Mouse (Mus musculus): ENCODE results near the gene Vps53. TPM values are rescaled to one million over a fixed set of nuclear protein-coding genes. Genes with fewer than 3 reads are reported as not detected.

Vps53 gene
- polyA plus RNA-seq, 1 experiment from 2014 or later = 39.2 TPM

GRCm38 (mm10) chr11:76037581-76038294 is 141.7 kb downstream of the Vps53 start:
- H3K4me3 ChIP-seq (ENCODE audit: low read depth, low read length) = no peak overlapping the region
- 48% methylated on average over 6 of the region's 6 CpGs for WGBS
- no peak for ATAC-seq (ENCODE audit: insufficient number of reproducible peaks, insufficient read depth, low FRiP score, low read depth)
- H3K9me3 ChIP-seq (ENCODE audit: control insufficient read depth, low read depth, low read length) = no peaks in the 10 kb centered on the region
- no peak overlapping the region for H3K9ac ChIP-seq (replicated peaks; ENCODE audit: low read depth, low read length)
- H3K36me3 ChIP-seq (ENCODE audit: control insufficient read depth, insufficient read depth, low read length) = no peaks in the 10 kb centered on the region
- peaks cover 9% of the 10 kb centered on the region; the same call in 1 of the 2 replicates for H3K4me1 ChIP-seq (ENCODE audit: control insufficient read depth, insufficient read depth, low read length)
- H3K27me3 ChIP-seq (ENCODE audit: control insufficient read depth, insufficient read depth, low read length) = no peaks in the 10 kb centered on the region
- H3K27ac ChIP-seq (ENCODE audit: low read length) = no peak overlapping the region
- H3K4me2 ChIP-seq (replicated peaks; ENCODE audit: low read depth, low read length) = no peak overlapping the region

GRCm38 (mm10) chr11:76035182-76035581 is 144.3 kb downstream of the Vps53 start:
- Histone ChIP-seq H3K4me2 (replicated peaks; ENCODE audit: low read depth, low read length) (no peak overlapping the region), H3K9me3 (ENCODE audit: control insufficient read depth, low read depth, low read length) (no peaks in the 10 kb centered on the region), H3K36me3 (ENCODE audit: control insufficient read depth, insufficient read depth, low read length) (no peaks in the 10 kb centered on the region), H3K27me3 (ENCODE audit: control insufficient read depth, insufficient read depth, low read length) (no peaks in the 10 kb centered on the region), H3K9ac (replicated peaks; ENCODE audit: low read depth, low read length) (no peak overlapping the region), H3K4me3 (ENCODE audit: low read depth, low read length) (no peak overlapping the region), H3K27ac (ENCODE audit: low read length) (no peak overlapping the region), H3K4me1 (ENCODE audit: control insufficient read depth, insufficient read depth, low read length) (no peaks in the 10 kb centered on the region)
- 85% methylated on average over 8 of the region's 8 CpGs for WGBS
- ATAC-seq (ENCODE audit: insufficient number of reproducible peaks, insufficient read depth, low FRiP score, low read depth) = no peak

- H3K4me1 ChIP-seq (ENCODE audit: control insufficient read depth, insufficient read depth, low read length) = no peaks in the 10 kb centered on the region
- no peak overlapping the region for H3K27ac ChIP-seq (ENCODE audit: low read length)
- no peak for ATAC-seq (ENCODE audit: insufficient number of reproducible peaks, insufficient read depth, low FRiP score, low read depth)
- no peaks in the 10 kb centered on the region for H3K27me3 ChIP-seq (ENCODE audit: control insufficient read depth, insufficient read depth, low read length)
- 86% methylated on average over 4 of the region's 4 CpGs for WGBS
- H3K9me3 ChIP-seq (ENCODE audit: control insufficient read depth, low read depth, low read length) = no peaks in the 10 kb centered on the region
- no peak overlapping the region for H3K4me3 ChIP-seq (ENCODE audit: low read depth, low read length)
- H3K36me3 ChIP-seq (ENCODE audit: control insufficient read depth, insufficient read depth, low read length) = no peaks in the 10 kb centered on the region
- H3K4me2 ChIP-seq (replicated peaks; ENCODE audit: low read depth, low read length) = no peak overlapping the region
- H3K9ac ChIP-seq (replicated peaks; ENCODE audit: low read depth, low read length) = no peak overlapping the region
Observed at GRCm38 (mm10) chr11:76033836-76034235, 145.6 kb downstream of the Vps53 start.

- H3K27ac ChIP-seq (ENCODE audit: low read length) = no peak overlapping the region
- H3K27me3 ChIP-seq (ENCODE audit: control insufficient read depth, insufficient read depth, low read length) = no peaks in the 10 kb centered on the region
- 82% methylated on average over 6 of the region's 6 CpGs for WGBS
- H3K9ac ChIP-seq (replicated peaks; ENCODE audit: low read depth, low read length) = no peak overlapping the region
- no peak for ATAC-seq (ENCODE audit: insufficient number of reproducible peaks, insufficient read depth, low FRiP score, low read depth)
- no peak overlapping the region for H3K4me2 ChIP-seq (replicated peaks; ENCODE audit: low read depth, low read length)
- no peak overlapping the region for H3K4me3 ChIP-seq (ENCODE audit: low read depth, low read length)
- no peaks in the 10 kb centered on the region for H3K36me3 ChIP-seq (ENCODE audit: control insufficient read depth, insufficient read depth, low read length)
- H3K4me1 ChIP-seq (ENCODE audit: control insufficient read depth, insufficient read depth, low read length) = peaks cover under 1% of the 10 kb centered on the region; the same call in 1 of the 2 replicates
- no peaks in the 10 kb centered on the region for H3K9me3 ChIP-seq (ENCODE audit: control insufficient read depth, low read depth, low read length)
Observed at GRCm38 (mm10) chr11:76033359-76033758, 146.1 kb downstream of the Vps53 start.

GRCm38 (mm10) chr11:76028072-76028465 is 151.4 kb downstream of the Vps53 start:
- H3K27ac ChIP-seq (ENCODE audit: low read length) = peak overlapping the region; percentile 84
- peaks cover 6% of the 10 kb centered on the region for H3K36me3 ChIP-seq (ENCODE audit: control insufficient read depth, insufficient read depth, low read length)
- H3K4me3 ChIP-seq (ENCODE audit: low read depth, low read length) = peak overlapping the region; percentile 86
- 0 out of 2 replicates have a peak overlapping the region, but pooled peaks have one; percentile 83 for H3K9ac ChIP-seq (replicated peaks; ENCODE audit: low read depth, low read length)
- H3K27me3 ChIP-seq (ENCODE audit: control insufficient read depth, insufficient read depth, low read length) = no peaks in the 10 kb centered on the region
- peak; percentile 29; the same call in 1 of the 2 replicates for ATAC-seq (ENCODE audit: insufficient number of reproducible peaks, insufficient read depth, low FRiP score, low read depth)
- peaks cover 15% of the 10 kb centered on the region; the same call in 1 of the 2 replicates for H3K4me1 ChIP-seq (ENCODE audit: control insufficient read depth, insufficient read depth, low read length)
- peak overlapping the region; percentile 69 for H3K4me2 ChIP-seq (replicated peaks; ENCODE audit: low read depth, low read length)
- 3% methylated on average over 11 of the region's 14 CpGs for WGBS
- H3K9me3 ChIP-seq (ENCODE audit: control insufficient read depth, low read depth, low read length) = no peaks in the 10 kb centered on the region

- Histone ChIP-seq H3K27me3 (ENCODE audit: control insufficient read depth, insufficient read depth, low read length) (no peaks in the 10 kb centered on the region), H3K9ac (replicated peaks; ENCODE audit: low read depth, low read length) (peak within 1 kb of the TSS; percentile 83), H3K9me3 (ENCODE audit: control insufficient read depth, low read depth, low read length) (no peaks in the 10 kb centered on the region), H3K4me1 (ENCODE audit: control insufficient read depth, insufficient read depth, low read length) (peaks cover 15% of the 10 kb centered on the region; the same call in 1 of the 2 replicates), H3K36me3 (ENCODE audit: control insufficient read depth, insufficient read depth, low read length) (peaks cover 9% of the 10 kb centered on the region), H3K27ac (ENCODE audit: low read length) (peak within 1 kb of the TSS; percentile 84), H3K4me3 (ENCODE audit: low read depth, low read length) (peak within 1 kb of the TSS; percentile 86), H3K4me2 (replicated peaks; ENCODE audit: low read depth, low read length) (peak within 1 kb of the TSS; percentile 69)
- under 1% methylated on average over 106 of the region's 112 CpGs for WGBS
- peak; percentile 88 for ATAC-seq (ENCODE audit: insufficient number of reproducible peaks, insufficient read depth, low FRiP score, low read depth)
Observed at GRCm38 (mm10) chr11:76027139-76028071, 152.0 kb downstream of the Vps53 start, which contains the start of gene Rflnb. Gene Rflnb, minus strand, starts transcription at chr11:76027782.

- H3K27me3 ChIP-seq (ENCODE audit: control insufficient read depth, insufficient read depth, low read length) = no peaks in the 10 kb centered on the region
- H3K27ac ChIP-seq (ENCODE audit: low read length) = peak overlapping the region; percentile 84
- peak; percentile 31; the same call in 1 of the 2 replicates for ATAC-seq (ENCODE audit: insufficient number of reproducible peaks, insufficient read depth, low FRiP score, low read depth)
- H3K9me3 ChIP-seq (ENCODE audit: control insufficient read depth, low read depth, low read length) = no peaks in the 10 kb centered on the region
- H3K4me2 ChIP-seq (replicated peaks; ENCODE audit: low read depth, low read length) = peak overlapping the region; percentile 69
- peak overlapping the region; percentile 83 for H3K9ac ChIP-seq (replicated peaks; ENCODE audit: low read depth, low read length)
- 3% methylated on average over 14 of the region's 14 CpGs for WGBS
- peak overlapping the region; percentile 86 for H3K4me3 ChIP-seq (ENCODE audit: low read depth, low read length)
- peaks cover 15% of the 10 kb centered on the region; the same call in 1 of the 2 replicates for H3K4me1 ChIP-seq (ENCODE audit: control insufficient read depth, insufficient read depth, low read length)
- peaks cover 14% of the 10 kb centered on the region for H3K36me3 ChIP-seq (ENCODE audit: control insufficient read depth, insufficient read depth, low read length)
Observed at GRCm38 (mm10) chr11:76026527-76027138, 152.8 kb downstream of the Vps53 start.

- ATAC-seq (ENCODE audit: insufficient number of reproducible peaks, insufficient read depth, low FRiP score, low read depth) = no peak
- Histone ChIP-seq H3K9ac (replicated peaks; ENCODE audit: low read depth, low read length) (no peak overlapping the region), H3K4me2 (replicated peaks; ENCODE audit: low read depth, low read length) (peak overlapping the region; percentile 69; the same call in 1 of the 2 replicates), H3K27me3 (ENCODE audit: control insufficient read depth, insufficient read depth, low read length) (no peaks in the 10 kb centered on the region), H3K4me1 (ENCODE audit: control insufficient read depth, insufficient read depth, low read length) (peaks cover 15% of the 10 kb centered on the region; the same call in 1 of the 2 replicates), H3K27ac (ENCODE audit: low read length) (no peak overlapping the region), H3K36me3 (ENCODE audit: control insufficient read depth, insufficient read depth, low read length) (peaks cover 20% of the 10 kb centered on the region), H3K4me3 (ENCODE audit: low read depth, low read length) (no peak overlapping the region), H3K9me3 (ENCODE audit: control insufficient read depth, low read depth, low read length) (no peaks in the 10 kb centered on the region)
- 64% methylated on average over 7 of the region's 7 CpGs for WGBS
Observed at GRCm38 (mm10) chr11:76025080-76025583, 154.3 kb downstream of the Vps53 start.

All from stomach, embryonic 14.5 days (tissue).